Mouse (Mus musculus) gastrocnemius, adult 2 months (tissue): ENCODE measurements at regions not wholly inside any gene's neighbourhood (a gene's known extent, or its start where the extent isn't known, plus 50 kb on each side); places are given as distances from the start of the nearest gene placed in this dataset.

Experiments used
- DNase-seq: peaks from one replicate; pipeline ENCODE4 v3.0.0; 2022
- H3K27ac ChIP-seq: fragments of 200-600 bp; 2 replicates; pipeline ENCODE4 v1.8.1; 2022; ENCODE audit warnings: mild to moderate bottlenecking
- H3K4me3 ChIP-seq: fragments of 200-600 bp; 2 replicates; pipeline ENCODE4 v1.8.1; 2022; ENCODE audit warnings: mild to moderate bottlenecking, moderate library complexity
- CTCF ChIP-seq: fragments of 200-600 bp; IDR thresholded peaks from 2 replicates; pipeline ENCODE4 v1.8.1; 2022; ENCODE audit warnings: antibody characterized with exemption, mild to moderate bottlenecking, moderate library complexity
- intact Hi-C: fragments of 180-260 bp; cut with DNase I; formaldehyde crosslinking; loops from one replicate; pipeline ENCODE4 v1.15.1; 2025

DNA sequence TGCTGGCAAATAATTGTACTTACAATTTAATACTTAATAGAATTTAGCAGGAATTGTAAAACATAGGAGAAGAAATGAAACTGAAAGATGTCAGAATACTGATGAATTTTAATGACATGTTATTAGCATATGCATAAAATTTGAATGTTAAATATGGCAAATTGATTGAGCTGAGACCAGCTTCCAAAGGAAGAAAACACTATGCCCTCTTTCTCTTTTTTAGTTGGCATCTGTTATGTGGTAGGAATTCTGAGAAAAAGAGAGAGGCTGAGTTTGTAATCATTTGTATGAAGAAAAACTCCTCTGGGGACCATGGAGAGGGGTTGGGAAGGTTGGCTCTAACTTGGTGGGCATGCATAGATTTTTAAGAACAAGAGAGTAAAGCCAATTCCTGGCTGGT lies 224.2 kb downstream of the Gm11077 start:
- Histone ChIP-seq H3K4me3 (no peak overlapping the region), H3K27ac (no peak overlapping the region)
- intact Hi-C loops, result no loop called here
- TF ChIP-seq CTCF, result no peak
- no peak for DNase-seq

DNA sequence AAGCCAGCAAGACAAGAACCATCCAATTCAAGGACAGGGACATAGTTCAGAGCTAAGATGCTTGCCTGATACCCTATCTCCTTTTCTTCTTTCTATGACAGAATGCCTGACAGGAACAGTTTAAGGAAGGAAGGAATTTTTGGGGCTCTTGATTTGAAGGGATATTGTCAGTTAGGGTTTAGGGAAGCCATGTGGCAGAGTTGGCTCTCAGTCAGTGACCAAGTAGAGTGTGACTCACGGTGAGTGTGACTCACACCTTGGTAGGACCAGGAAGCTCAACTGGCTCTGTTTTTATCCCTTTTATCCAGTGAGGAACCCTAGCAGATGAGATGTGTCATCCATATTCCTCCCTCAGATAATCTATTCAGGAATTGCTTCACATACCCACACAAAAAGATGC lies 224.6 kb downstream of the Gm11077 start:
- TF ChIP-seq CTCF, result no peak
- Histone ChIP-seq H3K27ac (no peak overlapping the region), H3K4me3 (no peak overlapping the region)
- DNase-seq, result no peak
- intact Hi-C loops, result no loop called here

DNA sequence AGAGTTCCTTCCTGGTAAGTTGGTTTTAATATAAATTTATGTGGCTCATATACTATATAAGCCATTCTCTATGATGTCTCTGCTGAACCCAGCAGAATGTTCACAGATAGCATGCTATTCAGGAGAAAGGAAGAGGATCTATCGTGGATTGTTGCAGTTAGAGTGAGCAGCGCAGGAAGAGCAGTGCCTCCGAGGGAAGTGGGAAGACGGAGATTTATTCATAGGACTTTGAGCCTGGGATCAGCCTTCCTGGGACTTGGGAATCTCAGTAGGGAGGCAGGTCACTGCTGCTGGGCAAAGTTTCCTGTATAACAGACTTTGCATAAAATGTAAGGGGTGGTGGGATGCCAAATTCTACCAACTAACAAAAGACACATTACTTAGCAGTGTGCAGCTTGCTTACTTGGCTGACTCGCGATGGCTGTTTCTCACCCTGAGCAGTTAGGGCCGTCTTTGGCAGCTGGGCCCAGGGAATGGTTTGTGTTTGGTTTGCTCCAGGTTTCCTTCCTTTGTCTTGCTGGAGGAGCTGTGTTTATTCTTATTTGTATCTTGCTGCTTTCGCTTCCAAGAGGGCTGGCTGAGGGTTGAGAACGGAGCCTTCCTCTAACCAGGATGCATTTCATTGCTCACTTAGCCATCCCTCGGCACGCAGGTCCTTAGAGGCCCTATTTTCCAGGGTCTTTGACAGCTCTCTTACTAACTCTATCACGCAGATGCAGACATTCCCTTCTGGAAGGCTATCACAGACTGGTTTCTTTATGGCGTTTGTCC lies 226.9 kb downstream of the Gm11077 start:
- no peak overlapping the region for H3K27ac ChIP-seq
- peak; percentile 15 for DNase-seq
- no peak for TF ChIP-seq CTCF
- peak overlapping the region; percentile 17 for H3K4me3 ChIP-seq
- intact Hi-C loops, result no loop called here

GRCm38 (mm10) chr6:140956522-140956863 lies 227.4 kb downstream of the Gm11077 start:
- no peak overlapping the region for H3K27ac ChIP-seq
- intact Hi-C loops, result no loop called here
- no peak for DNase-seq

GRCm38 (mm10) chr6:140961987-140962386 lies 232.9 kb downstream of the Gm11077 start:
- H3K4me3 ChIP-seq, result no peak overlapping the region
- DNase-seq, result no peak
- TF ChIP-seq CTCF, result no peak
- intact Hi-C loops, result no loop called here
- no peak overlapping the region for H3K27ac ChIP-seq

More at GRCm38 (mm10) chr6:140956522-140956863, 227.4 kb downstream of the Gm11077 start:
- no peak overlapping the region for H3K4me3 ChIP-seq
- no peak for TF ChIP-seq CTCF

GRCm38 (mm10) chr6:140962563-140962962 lies 233.5 kb downstream of the Gm11077 start:
- Histone ChIP-seq H3K4me3 (no peak overlapping the region), H3K27ac (no peak overlapping the region)
- TF ChIP-seq CTCF, result no peak
- intact Hi-C loops, result no loop called here
- no peak for DNase-seq

- H3K27ac ChIP-seq, result no peak overlapping the region
- TF ChIP-seq CTCF, result no peak
- intact Hi-C loops, result no loop called here
- DNase-seq, result no peak
- no peak overlapping the region for H3K4me3 ChIP-seq
Observed at GRCm38 (mm10) chr6:140973732-140974131, 244.6 kb downstream of the Gm11077 start.

- TF ChIP-seq CTCF, result no peak
- no peak for DNase-seq
- intact Hi-C loops, result no loop called here
- Histone ChIP-seq H3K4me3 (no peak overlapping the region), H3K27ac (no peak overlapping the region)
Observed at GRCm38 (mm10) chr6:140976989-140977388, 247.9 kb downstream of the Gm11077 start.

DNA sequence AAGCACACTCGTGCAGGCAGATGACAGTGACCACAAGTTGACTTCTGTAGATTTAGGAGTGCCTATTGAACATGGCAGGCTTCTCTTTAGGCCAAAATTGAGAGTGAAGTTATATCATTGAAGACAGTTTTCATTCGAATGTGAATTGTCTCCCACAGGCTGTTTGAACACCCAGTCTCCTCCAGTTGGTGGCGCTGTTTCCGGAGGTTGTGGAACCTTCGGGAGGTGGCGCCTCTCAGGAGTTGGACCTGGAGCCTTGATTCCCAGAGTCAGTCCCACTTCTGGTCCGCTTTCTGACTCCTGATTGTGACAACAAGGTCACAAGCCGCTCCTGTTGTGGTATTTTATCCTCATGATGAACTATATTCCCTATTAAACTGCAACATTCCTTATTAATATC lies 254.5 kb downstream of the Gm11077 start:
- DNase-seq, result no peak
- no peak for TF ChIP-seq CTCF
- Histone ChIP-seq H3K27ac (no peak overlapping the region), H3K4me3 (no peak overlapping the region)
- intact Hi-C loops, result no loop called here

GRCm38 (mm10) chr6:140984249-140984648 lies 255.2 kb downstream of the Gm11077 start:
- H3K27ac ChIP-seq, result no peak overlapping the region
- intact Hi-C loops, result no loop called here
- DNase-seq, result no peak
- no peak overlapping the region for H3K4me3 ChIP-seq
- no peak for TF ChIP-seq CTCF

GRCm38 (mm10) chr6:140993643-140994580 lies 255.2 kb upstream of the Pde3a start:
- peak; percentile 31 for DNase-seq
- intact Hi-C loops, result no loop called here
- no peak overlapping the region for H3K27ac ChIP-seq
- H3K4me3 ChIP-seq, result no peak overlapping the region
- no peak for TF ChIP-seq CTCF

DNA sequence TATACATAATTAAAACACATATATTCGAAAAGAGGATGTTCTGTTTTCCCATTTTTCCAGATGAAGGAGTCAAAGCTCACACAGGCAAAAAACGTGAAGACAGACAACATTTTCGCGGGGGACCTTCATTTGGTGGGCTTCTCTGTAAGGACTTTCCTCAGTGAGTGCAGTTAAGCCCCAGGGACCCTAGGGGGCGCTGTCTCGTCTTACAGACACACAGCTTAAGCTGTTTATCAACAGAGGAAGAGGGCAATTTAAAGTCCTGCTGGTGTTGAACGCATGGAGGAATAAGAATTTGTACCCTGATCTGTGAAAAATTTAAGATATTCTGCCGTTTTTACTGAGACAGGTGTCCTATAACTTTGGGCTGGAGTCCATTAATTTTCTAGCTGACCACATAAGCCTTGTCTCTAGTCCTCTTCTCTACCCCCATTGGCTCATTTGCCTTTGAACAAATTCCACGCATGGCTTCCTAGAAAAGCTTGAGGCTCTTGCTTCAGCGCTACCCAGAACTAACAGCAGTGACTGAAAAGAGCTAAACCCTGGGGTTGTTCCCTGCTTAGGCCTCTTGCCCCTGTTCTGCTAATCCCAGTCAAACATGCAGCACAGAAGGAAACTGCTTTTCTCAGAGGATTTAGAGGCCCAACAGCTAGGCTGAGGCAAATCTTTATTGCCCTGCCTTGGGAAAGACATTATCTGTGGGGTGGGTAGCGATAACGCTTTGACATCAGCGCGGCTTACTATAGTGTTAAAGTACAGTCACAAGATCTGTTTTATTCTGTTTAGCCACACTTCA lies 253.5 kb upstream of the Pde3a start:
- TF ChIP-seq CTCF, result peak; percentile 55
- DNase-seq, result peak; percentile 24
- H3K4me3 ChIP-seq, result no peak overlapping the region
- intact Hi-C loops, result no loop called here
- no peak overlapping the region for H3K27ac ChIP-seq

DNA sequence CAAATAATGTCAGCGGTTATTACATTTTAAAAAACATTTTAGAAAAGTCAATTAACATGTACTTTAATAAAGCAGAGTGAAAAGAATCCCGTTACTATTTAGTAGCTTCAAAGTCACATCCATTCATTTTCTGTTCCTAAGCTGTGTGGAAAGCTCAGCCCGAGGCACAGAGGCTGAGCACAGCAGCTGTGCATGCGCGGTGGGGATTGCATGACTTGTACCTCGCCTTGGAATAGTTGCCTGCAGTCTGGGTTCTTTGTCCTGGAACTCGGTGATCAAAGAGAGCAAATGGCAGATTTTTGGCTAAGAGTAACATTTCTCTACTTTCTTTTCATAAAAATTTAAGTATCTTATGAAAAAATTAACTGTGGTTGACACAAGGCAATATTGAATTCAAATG lies 251.0 kb upstream of the Pde3a start:
- DNase-seq, result no peak
- TF ChIP-seq CTCF, result no peak
- no peak overlapping the region for H3K4me3 ChIP-seq
- no peak overlapping the region for H3K27ac ChIP-seq
- intact Hi-C loops, result no loop called here
